Mouse (Mus musculus) cortical plate, adult 2 months (tissue): Measurements from ENCODE around the gene Bglap2. TPM values are rescaled to one million over a fixed set of nuclear protein-coding genes. Genes with fewer than 3 reads are reported as not detected.
"Not testable (repeated sequence)": the region's sequence is repeated elsewhere in the genome, so short reads cannot be mapped to it uniquely, and the experiment has no call there.

Experiments used
- H3K27ac ChIP-seq: fragments of 200-500 bp; 2 replicates; pipeline ENCODE4 v1.5.1; 2012; ENCODE audit warnings: low read length, control low read depth, inconsistent platforms; ENCODE audit not compliant: insufficient read depth
- H3K4me1 ChIP-seq: fragments of 200-500 bp; 2 replicates; pipeline ENCODE4 v1.6.1; 2011; ENCODE audit warnings: low read length; ENCODE audit not compliant: control insufficient read depth, insufficient read depth
- H3K4me3 ChIP-seq: fragments of 200-500 bp; 2 replicates; pipeline ENCODE4 v1.5.1; 2011; ENCODE audit warnings: mild to moderate bottlenecking, low read length, control low read depth; ENCODE audit not compliant: insufficient read depth
- CTCF ChIP-seq: fragments of 200-500 bp; IDR thresholded peaks from 2 replicates; pipeline ENCODE4 v1.5.1; 2011; ENCODE audit warnings: mild to moderate bottlenecking, control low read depth, low read length; ENCODE audit not compliant: insufficient read depth; ENCODE audit errors: extremely low read depth
- POLR2A ChIP-seq: fragments of 200-500 bp; IDR thresholded peaks from 2 replicates; pipeline ENCODE4 v1.6.1; 2011; ENCODE audit warnings: mild to moderate bottlenecking, low read length, control low read depth; ENCODE audit not compliant: insufficient read depth; ENCODE audit errors: extremely low read depth
- polyA plus RNA-seq: library from polyadenylated mRNA; depleted of rRNA; stranded (reverse); fragments of >200 nt; gene quantifications from 2 replicates; pipeline ENCODE4 v1.2.3, GENCODE M21; 2012; rRNA removed

Gene Bglap2
- 0.44 TPM in 1 of 2 replicates, not detected in the other for polyA plus RNA-seq

GRCm38 (mm10) chr3:88378599-88378998 is at the start of gene Bglap2:
TSS of gene Bglap2 (minus strand) at chr3:88378699.
- not testable (repeated sequence) for H3K27ac ChIP-seq, H3K4me3 ChIP-seq, H3K4me1 ChIP-seq

- Histone ChIP-seq H3K27ac (no peak overlapping the region), H3K4me3 (no peak overlapping the region), H3K4me1 (peaks cover 5% of the 10 kb centered on the region; the same call in 1 of the 2 replicates)
- TF ChIP-seq POLR2A (no peak), CTCF (no peak)
Measured at GRCm38 (mm10) chr3:88427342-88427905, 48.9 kb upstream of the Bglap2 start.

- Histone ChIP-seq H3K4me3 (no peak overlapping the region), H3K4me1 (peaks cover 8% of the 10 kb centered on the region), H3K27ac (no peak overlapping the region)
- TF ChIP-seq CTCF: no peak
- TF ChIP-seq POLR2A: no peak
Measured at GRCm38 (mm10) chr3:88425708-88426420, 47.4 kb upstream of the Bglap2 start.

- no peak for TF ChIP-seq POLR2A
- no peak for TF ChIP-seq CTCF
- Histone ChIP-seq H3K27ac (no peak overlapping the region), H3K4me1 (peaks cover 8% of the 10 kb centered on the region), H3K4me3 (peak overlapping the region; percentile 70; the same call in 1 of the 2 replicates)
Measured at GRCm38 (mm10) chr3:88425330-88425689, 46.8 kb upstream of the Bglap2 start.

- peaks cover 8% of the 10 kb centered on the region for H3K4me1 ChIP-seq
- no peak within 1 kb of the TSS for H3K27ac ChIP-seq
- TF ChIP-seq POLR2A: peak; percentile 99
- TF ChIP-seq CTCF: no peak
- peak within 1 kb of the TSS; percentile 70 for H3K4me3 ChIP-seq
Measured at GRCm38 (mm10) chr3:88424605-88425329, 46.3 kb upstream of the Bglap2 start, which contains the start of gene Slc25a44. TSS of gene Slc25a44 (minus strand) at chr3:88425139.

- peaks cover 12% of the 10 kb centered on the region for H3K4me1 ChIP-seq
- no peak overlapping the region for H3K27ac ChIP-seq
- TF ChIP-seq POLR2A (no peak), CTCF (no peak)
- H3K4me3 ChIP-seq: peak overlapping the region; percentile 7; the same call in 1 of the 2 replicates
Measured at GRCm38 (mm10) chr3:88422020-88422720, 43.7 kb upstream of the Bglap2 start.

GRCm38 (mm10) chr3:88420771-88421170 is 42.3 kb upstream of the Bglap2 start:
- no peak overlapping the region for H3K4me3 ChIP-seq
- H3K4me1 ChIP-seq: peaks cover 12% of the 10 kb centered on the region
- no peak overlapping the region for H3K27ac ChIP-seq
- TF ChIP-seq CTCF (no peak), POLR2A (no peak)

GRCm38 (mm10) chr3:88418016-88418415 is 39.5 kb upstream of the Bglap2 start:
- TF ChIP-seq CTCF (no peak), POLR2A (no peak)
- Histone ChIP-seq H3K27ac (no peak overlapping the region), H3K4me3 (no peak overlapping the region), H3K4me1 (peaks cover 7% of the 10 kb centered on the region)

- peaks cover 4% of the 10 kb centered on the region for H3K4me1 ChIP-seq
- H3K4me3 ChIP-seq: no peak overlapping the region
- no peak overlapping the region for H3K27ac ChIP-seq
- no peak for TF ChIP-seq POLR2A
- no peak for TF ChIP-seq CTCF
Measured at GRCm38 (mm10) chr3:88415668-88416067, 37.2 kb upstream of the Bglap2 start.

GRCm38 (mm10) chr3:88412636-88413035 is 34.1 kb upstream of the Bglap2 start:
- Histone ChIP-seq H3K4me1 (no peaks in the 10 kb centered on the region; the same call in 1 of the 2 replicates), H3K4me3 (no peak overlapping the region), H3K27ac (no peak overlapping the region)
- TF ChIP-seq POLR2A (no peak), CTCF (no peak)
